Mouse (Mus musculus) liver, embryonic 14.5 days (tissue): ENCODE measurements around the gene Creb3l2.

Experiments used
- CTCF ChIP-seq: IDR thresholded peaks from 2 replicates; pipeline ENCODE4 v1.5.1; 2016; ENCODE audit warnings: antibody characterized with exemption, low read depth, control low read depth
- EP300 ChIP-seq: IDR thresholded peaks from 2 replicates; pipeline ENCODE4 v1.6.1; 2016; ENCODE audit warnings: antibody characterized with exemption, low read depth

- no peak for TF ChIP-seq EP300
- TF ChIP-seq CTCF, result no peak
These were observed 157.1 kb downstream of the Creb3l2 start for GRCm38 (mm10) chr6:37284879-37285278.
